Mouse (Mus musculus): Measurements from ENCODE around the gene Prop1.

The Prop1 gene

GRCm38 (mm10) chr11:50953665-50954064, at the start of gene Prop1:
Gene Prop1 (minus strand): TSS chr11:50953765.
- no peak for DNase-seq

GRCm38 (mm10) chr11:51003296-51003695, 49.7 kb upstream of the Prop1 start, which contains the start of gene Olfr51:
Gene Olfr51 (plus strand): TSS chr11:51003596.
- no peak for DNase-seq

- no peak for DNase-seq
Measured at GRCm38 (mm10) chr11:50981667-50982066, 28.1 kb upstream of the Prop1 start, which contains the start of gene Olfr1377. Gene Olfr1377 (plus strand): TSS chr11:50981967.

- no peak for DNase-seq
Measured at GRCm38 (mm10) chr11:50977216-50977615, 23.7 kb upstream of the Prop1 start.

- DNase-seq: no peak
Measured at GRCm38 (mm10) chr11:50966230-50966629, 12.7 kb upstream of the Prop1 start, which contains the start of gene Olfr1378. Gene Olfr1378 (plus strand): TSS chr11:50966530.

GRCm38 (mm10) chr11:50964886-50965285, 11.3 kb upstream of the Prop1 start:
- DNase-seq: no peak

GRCm38 (mm10) chr11:50952290-50952689, 1.3 kb downstream of the Prop1 start:
- no peak for DNase-seq

GRCm38 (mm10) chr11:50943506-50943905, 10.1 kb downstream of the Prop1 start, which contains the start of gene 4933414I15Rik:
Gene 4933414I15Rik (minus strand): TSS chr11:50943765.
- DNase-seq: no peak

- no peak for DNase-seq
Measured at GRCm38 (mm10) chr11:50942386-50942785, 11.2 kb downstream of the Prop1 start.

- no peak for DNase-seq
Measured at GRCm38 (mm10) chr11:50939621-50940366, 13.8 kb downstream of the Prop1 start.

- DNase-seq: no peak
Measured at GRCm38 (mm10) chr11:50938435-50938834, 15.1 kb downstream of the Prop1 start.

- DNase-seq: no peak
Measured at GRCm38 (mm10) chr11:50932040-50932439, 21.5 kb downstream of the Prop1 start.

GRCm38 (mm10) chr11:50931451-50931866, 22.1 kb downstream of the Prop1 start, which contains the start of gene Zfp354b:
Gene Zfp354b (minus strand): TSS chr11:50931633.
- DNase-seq: peak; percentile 72

GRCm38 (mm10) chr11:50931021-50931420, 22.5 kb downstream of the Prop1 start:
- no peak for DNase-seq

- no peak for DNase-seq
Measured at GRCm38 (mm10) chr11:50930469-50931014, 23.0 kb downstream of the Prop1 start.

- peak; percentile 93 for DNase-seq
Measured at GRCm38 (mm10) chr11:50915671-50916320, 37.8 kb downstream of the Prop1 start, which contains the start of gene Zfp2. Gene Zfp2 (minus strand): TSS chr11:50916165.

- no peak for DNase-seq
Measured at GRCm38 (mm10) chr11:50914461-50914860, 39.1 kb downstream of the Prop1 start.

GRCm38 (mm10) chr11:50913301-50913700, 40.3 kb downstream of the Prop1 start:
- DNase-seq: no peak

GRCm38 (mm10) chr11:50908136-50908535, 45.4 kb downstream of the Prop1 start:
- DNase-seq: no peak
